Mouse (Mus musculus) B cell, adult 2 months (primary cell): Measurements from ENCODE around the gene Adgra1.
A peak's percentile ranks its signal among the peaks of the same experiment; 100 is the strongest.

Experiments
- DNase-seq, 2 experiments: peaks; one replicate each; pipeline ENCODE4 v3.0.0; 2022

Gene Adgra1

DNA sequence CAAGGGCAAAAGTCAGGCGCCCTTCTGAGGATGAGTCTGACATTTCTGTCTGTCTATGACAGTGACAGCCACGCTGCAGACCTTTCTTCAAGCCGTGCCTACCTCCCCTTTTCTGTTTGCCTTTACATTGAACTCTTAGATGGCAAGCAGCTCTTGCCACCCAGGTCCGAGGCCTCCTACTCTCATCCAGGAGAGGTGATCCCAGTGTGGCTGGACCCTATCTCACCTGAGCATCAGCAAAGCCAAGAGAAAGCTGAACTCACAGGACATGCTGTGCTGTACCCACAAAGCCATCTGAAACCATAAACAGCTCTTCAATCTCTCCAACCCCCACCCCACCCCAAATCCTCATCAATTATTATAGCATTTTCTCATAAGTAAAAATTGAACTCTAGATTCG, 16.7 kb downstream of the Adgra1 start:
- DNase-seq = no peak

GRCm38 (mm10) chr7:139851098-139851497, 17.1 kb downstream of the Adgra1 start:
- DNase-seq = no peak

- DNase-seq = no peak
Observed at GRCm38 (mm10) chr7:139855261-139855660, 21.3 kb downstream of the Adgra1 start.

DNA sequence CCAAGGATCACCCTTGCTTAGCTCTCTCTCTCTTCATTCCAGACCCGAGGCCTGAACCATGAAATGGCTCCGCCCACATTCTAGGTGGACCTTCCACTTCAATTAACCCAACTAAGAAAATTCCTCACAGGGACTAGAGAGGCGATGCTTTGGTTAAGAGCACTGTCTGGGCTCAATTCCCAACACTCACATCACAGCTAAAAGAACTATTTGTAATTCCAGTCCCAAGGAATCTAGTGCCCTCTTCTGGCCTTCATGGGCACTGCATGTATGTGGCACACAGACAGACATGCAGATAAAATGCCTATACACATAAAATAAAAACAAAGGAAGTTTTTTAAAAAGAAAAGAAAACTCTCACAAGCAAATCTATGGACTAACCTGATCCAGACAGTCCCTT, 27.4 kb downstream of the Adgra1 start:
- peak; percentile 34 to 42 for DNase-seq

- no peak for DNase-seq
Observed at GRCm38 (mm10) chr7:139863076-139863475, 29.1 kb downstream of the Adgra1 start.

DNA sequence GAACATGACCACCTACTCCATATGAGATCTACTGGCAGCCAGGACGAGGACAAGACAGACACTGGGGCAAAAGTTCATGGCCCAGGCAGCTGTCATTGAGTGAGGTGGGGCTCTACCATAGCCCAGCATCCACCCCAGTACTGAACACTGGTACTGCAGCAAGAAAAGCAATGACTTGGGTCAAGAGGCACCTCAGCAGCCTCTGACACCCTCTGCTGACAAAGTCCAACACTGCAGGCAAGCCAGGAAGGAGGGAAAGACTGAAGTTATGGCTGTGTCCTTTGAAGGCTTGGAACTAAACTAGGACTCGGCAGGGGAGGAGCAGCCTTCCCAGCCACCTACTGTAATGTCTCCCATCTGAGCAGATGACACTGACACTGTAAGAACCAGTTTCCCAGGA, 30.3 kb downstream of the Adgra1 start:
- DNase-seq = no peak

- DNase-seq = no peak
Observed at GRCm38 (mm10) chr7:139864871-139865270, 30.9 kb downstream of the Adgra1 start.

DNA sequence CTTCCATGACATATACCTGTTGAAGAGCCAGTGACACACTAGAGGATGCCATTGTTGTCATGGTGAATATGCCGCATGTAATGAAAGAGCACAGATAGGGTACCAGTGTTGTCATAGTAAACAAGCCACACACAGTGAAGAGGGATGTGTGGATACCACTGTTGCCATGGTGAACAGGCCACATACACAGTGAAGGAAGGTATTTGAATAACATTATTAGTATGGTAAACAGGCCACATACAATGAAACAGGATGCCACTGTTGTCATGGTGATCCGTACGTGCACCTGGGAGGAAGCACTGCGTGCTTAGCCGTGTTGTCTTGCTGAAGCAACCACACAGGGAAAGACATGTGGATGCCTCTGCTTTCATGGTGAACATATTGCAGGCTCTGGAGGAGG, 37.0 kb downstream of the Adgra1 start:
- DNase-seq = no peak

DNA sequence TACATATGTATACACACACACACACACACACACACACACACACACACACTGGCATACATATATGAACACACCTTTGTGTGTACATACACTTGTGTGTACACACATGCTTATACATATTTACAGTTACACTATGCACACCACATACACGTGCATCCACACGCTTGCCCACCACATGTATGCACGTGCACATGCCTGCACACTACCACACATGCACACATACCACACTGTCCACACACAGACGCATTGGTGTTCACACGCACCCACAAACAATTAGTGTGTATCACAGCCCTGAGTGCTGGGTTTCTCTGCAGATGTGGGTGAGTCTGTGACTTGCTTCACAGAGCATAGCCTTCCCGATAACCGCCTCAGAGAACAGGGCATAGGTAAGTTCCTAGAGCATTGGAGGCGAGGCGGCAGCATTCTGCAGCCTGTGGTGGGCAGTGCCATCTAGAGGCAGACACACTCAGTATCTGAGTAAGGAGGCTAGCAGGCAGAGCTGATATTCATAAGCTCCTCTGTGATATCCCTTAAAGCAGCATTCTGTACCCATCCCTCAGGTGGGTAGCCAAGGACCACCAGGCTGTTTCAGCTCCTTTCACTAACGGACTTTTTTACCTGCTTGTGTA, 43.3 kb downstream of the Adgra1 start:
- DNase-seq = no peak

DNA sequence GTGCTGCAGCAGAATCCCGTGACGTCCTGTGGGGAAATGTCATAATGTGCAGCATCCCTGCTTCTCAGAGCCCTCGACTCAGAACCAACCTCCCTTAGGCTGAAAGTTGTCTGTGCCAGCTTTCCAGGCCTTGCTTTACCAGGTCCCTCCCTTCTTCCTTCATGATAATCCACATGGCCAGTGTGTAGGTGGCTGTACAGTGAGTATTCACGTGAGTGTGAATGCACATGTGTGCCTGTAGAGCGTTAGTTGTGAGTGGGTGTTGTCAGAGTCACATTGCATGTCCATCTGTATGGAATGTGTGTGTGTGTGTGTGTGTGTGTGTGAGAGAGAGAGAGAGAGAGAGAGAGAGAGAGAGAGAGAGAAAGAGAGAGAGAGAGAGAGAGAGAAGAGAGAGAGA, 44.1 kb downstream of the Adgra1 start:
- no peak for DNase-seq

GRCm38 (mm10) chr7:139878621-139879020, 44.6 kb downstream of the Adgra1 start:
- DNase-seq = no peak

DNA sequence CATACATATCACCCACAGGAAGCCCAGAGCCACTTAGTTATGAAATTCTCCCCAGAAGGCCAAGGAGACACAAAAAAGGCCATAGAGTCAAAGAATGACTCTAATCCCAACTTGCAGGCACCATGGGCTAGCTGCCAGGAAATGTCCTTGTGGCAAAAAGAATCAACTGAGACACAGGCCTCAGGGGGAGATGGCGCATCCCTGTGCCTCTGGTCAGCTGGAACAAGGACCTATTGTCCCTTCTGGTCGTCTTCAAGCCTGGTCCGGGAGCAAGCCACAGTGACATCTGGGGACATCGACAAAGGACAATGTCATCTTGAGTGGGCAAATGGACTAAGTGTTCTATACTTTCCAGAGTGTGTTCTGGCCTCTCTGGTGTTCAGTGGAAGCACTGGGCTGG, 49.6 kb downstream of the Adgra1 start:
- DNase-seq = no peak

GRCm38 (mm10) chr7:139891779-139892178, 57.8 kb downstream of the Adgra1 start:
- DNase-seq = no peak

- no peak for DNase-seq
Observed at GRCm38 (mm10) chr7:139894655-139895557, 60.9 kb downstream of the Adgra1 start, which contains the start of gene Kndc1. Kndc1 (plus strand) TSS chr7:139894696.

DNA sequence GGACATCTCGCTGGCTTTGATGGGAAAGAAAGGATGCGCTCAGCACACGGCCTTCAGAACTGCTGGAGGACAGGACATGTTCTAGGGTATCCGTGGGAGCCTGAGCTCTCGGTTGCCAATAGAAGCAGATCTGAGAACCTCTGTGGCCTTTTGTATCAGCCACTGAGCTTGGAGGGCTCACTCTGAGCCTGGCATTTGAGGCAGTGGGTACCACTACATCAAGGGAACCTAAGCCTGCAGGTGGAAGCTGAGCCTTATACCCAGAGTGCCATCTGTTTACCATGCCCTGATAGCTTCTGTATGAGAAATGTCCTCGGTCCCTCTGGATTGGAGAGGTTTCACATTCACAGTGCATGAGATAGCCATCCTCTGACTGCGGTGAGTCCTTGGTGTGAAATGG, 62.3 kb downstream of the Adgra1 start:
- no peak for DNase-seq

DNA sequence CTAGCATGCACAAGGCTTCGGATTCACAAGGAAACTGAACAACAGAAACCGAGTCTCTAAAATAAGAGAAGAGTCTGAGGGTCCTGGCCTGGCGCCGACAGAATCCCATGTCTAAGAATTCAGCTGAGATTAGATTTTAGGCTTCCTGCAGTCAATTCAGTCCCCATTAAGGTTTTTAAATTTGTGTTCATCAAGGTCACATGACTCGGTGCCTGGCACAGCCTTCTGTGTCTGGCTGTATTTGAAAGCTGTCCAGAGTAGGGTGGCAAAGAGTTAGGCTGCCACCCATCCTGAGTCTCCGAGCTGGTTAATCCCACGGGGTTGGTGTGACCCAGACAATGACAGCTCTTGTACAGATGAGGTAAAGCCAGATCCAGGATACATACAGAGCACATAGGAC, 62.8 kb downstream of the Adgra1 start:
- no peak for DNase-seq

DNA sequence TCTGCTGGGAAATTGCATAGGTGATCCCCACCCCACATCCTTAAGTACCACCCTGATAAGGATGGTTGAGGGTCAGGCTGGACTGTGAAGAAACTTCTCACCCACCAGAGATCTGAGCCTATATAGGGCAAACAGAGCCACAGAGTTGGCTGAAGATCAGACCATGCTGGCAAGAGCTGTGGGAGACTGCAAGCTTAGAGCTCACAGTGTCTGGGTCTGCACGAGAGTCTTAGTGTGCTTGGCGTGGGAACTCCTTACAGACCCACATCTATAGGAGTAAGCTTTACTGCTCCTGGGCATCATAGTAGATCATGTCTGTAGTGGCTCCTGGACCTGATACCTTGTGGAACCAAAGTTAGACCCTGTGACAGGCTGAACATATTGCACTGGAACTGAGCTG, 64.6 kb downstream of the Adgra1 start:
- no peak for DNase-seq

DNA sequence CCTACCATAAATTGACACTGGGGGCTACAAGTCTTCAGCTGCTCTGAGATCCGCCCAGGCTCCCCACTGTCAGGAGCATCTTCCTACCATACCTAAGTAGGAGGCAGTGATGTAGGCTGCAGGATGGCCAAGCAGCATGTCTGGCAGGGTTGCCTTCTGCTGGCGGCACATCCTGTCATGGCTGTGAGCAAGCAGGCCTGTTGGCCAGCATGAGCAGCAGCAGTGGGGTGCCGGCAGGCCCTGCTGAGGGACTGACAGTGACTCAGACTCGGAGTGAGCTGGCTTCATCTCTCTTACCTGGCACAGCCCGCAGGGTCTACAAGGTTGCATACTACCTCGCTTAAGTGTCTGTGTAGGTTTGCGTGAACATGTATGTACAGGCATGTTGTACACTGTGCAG, 65.5 kb downstream of the Adgra1 start:
- DNase-seq = no peak

DNA sequence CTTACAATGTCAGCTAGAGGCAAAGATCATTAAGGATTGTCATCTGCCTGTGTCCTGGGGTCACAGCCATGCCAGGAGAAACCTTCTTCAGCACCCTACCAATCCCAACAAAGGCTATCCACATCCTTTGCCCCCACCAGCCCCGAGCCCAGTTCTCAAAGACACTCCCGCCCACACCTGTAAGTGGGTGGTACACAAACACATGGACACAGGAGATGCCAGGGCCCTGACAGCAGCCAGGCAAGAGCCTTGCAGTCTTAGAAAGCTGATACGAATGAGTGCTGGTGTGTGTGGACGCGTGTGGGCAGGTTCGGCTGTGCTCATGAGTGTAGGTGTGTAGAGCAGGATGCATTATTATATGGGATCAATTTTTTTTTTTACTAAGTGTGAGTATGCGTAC, 66.5 kb downstream of the Adgra1 start:
- no peak for DNase-seq

GRCm38 (mm10) chr7:139900896-139901295, 66.9 kb downstream of the Adgra1 start:
- no peak for DNase-seq

DNA sequence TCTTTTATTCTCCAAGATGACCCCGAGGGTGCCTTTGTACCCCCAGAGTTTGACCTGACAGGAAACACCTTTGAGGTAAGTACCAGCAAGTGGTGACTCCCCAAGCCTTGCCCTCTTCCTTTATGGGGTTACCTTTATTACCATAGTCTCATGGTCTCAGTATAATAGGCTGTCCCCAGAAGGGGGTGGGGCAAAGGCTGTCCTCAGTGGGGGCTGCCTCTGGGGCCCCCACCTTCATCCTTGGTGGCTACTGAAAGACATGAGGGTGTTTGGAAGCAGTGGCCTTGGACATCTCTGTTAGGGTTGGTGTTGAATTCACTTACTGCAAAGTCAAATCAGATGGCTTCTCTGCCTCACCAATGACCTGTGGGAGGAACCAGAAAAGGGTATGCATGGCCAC, 68.0 kb downstream of the Adgra1 start:
- DNase-seq = no peak

DNA sequence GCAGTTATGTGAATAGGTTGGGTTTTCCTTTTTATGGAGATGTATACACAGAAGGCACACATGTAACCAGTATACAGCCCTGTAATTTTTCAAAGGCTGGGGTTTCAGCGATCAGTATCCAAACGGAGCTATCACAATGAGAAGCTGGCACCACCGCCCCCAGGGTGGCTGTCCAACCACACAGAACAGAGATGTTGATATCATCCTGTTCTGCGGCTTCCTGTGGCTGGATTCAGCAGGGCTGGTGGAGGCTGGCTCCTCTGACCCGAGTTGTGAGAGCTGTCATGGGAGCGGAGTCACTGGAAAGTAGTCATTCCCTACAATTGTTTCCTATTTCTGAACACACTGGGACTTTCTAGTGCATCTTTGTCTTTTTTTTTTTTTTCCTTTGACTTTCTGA, 71.3 kb downstream of the Adgra1 start:
- DNase-seq = no peak

GRCm38 (mm10) chr7:139905661-139906060, 71.7 kb downstream of the Adgra1 start:
- peak; percentile 50 to 55 for DNase-seq

DNA sequence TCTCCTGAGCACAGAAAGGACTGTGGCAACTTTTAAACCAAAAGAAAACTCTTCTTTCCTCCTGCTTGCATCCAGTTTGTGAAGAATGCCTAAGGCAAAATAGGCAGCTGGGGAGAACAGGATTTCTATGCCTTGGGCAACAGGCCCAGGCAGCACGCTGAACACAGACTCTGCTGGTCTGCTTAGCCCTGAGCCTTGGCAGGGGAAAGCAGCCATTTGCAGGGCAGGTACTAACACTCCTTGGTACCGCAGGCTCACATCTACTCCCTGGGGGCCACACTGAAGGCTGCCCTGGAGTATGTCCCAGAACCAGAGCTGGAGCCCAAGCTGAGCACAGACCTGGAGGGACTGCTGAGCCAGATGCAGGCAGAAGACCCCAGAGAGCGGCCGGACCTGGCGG, 74.2 kb downstream of the Adgra1 start:
- no peak for DNase-seq

DNA sequence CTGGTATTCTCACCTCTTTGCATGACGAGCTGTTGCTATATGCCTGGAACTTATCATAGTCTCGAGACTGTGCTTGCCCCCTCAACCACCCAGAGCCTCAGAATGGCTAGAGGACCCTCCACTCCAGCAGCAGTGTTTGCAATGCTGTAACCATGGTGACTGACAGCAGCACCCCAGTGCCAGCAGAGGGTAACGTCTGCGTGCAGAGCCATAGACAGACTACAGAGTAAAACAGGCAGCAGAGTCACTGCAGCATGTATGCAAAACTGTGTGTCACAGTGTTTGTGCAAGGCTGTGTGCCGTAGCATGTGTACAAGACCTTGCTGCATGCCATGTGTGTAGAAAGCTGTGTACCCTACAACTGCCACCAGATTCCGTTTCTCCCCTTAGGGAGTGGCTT, 75.5 kb downstream of the Adgra1 start:
- DNase-seq = no peak
